In genomic region chr12:54489675-54490074, GRCm38 (mm10) we compare ENCODE assay signal across 9 mouse cellular contexts.
A peak's percentile ranks its signal among the peaks of the same experiment; 100 is the strongest.
DNase-seq lines count a peak whose midpoint lies in the region; ATAC-seq and TF ChIP-seq lines count a peak whose summit lies in the region.
"Had no signal": no experiment of that assay in that cellular context is flagged by ENCODE, and none has a peak within 500 bp of the region (broad histone marks: within the 10 kb centered on the region; RNA-seq: fewer than 3 reads in every experiment).

No protein-coding gene starts in this region.

- peak; percentile 60 for DNase-seq in MEL (ENCODE audit: low read depth, low spot score)
- peak; percentile 37 to 56 for DNase-seq in cerebellum, adult 2 months
- DNase-seq in layer of hippocampus, adult 2 months (ENCODE audit: low spot score in 2 of 2): peak; percentile 61 to 78
- peak; percentile 86 for DNase-seq in retina, embryonic 14.5 days (ENCODE audit: low spot score)
- DNase-seq in urinary bladder, postnatal 14 days (ENCODE audit: low spot score): peak; percentile 71

- TF ChIP-seq RAD21 in MEL (IDR thresholded peaks at IDR 0.05; ENCODE audit: low read depth, low read length): peak; percentile 90

- 3% methylated on average over 8 of the region's 8 CpGs for whole genome bisulfite sequencing in cerebellum, adult 2 months
- 3% methylated on average over 8 of the region's 8 CpGs for WGBS in lung, embryonic 16.5 days

- TF ChIP-seq POLR2A in MEL (IDR thresholded peaks at IDR 0.05; ENCODE audit: control insufficient read depth in 1 of 2, insufficient read depth in 1 of 2, low read depth in 1 of 2, low read length in 2 of 2, poor library complexity in 1 of 2): no peak
- no peak for TF ChIP-seq POLR2A in cerebellum, adult 2 months (IDR thresholded peaks at IDR 0.05; ENCODE audit: borderline replicate concordance, insufficient read depth, low read length)

- no peak for TF ChIP-seq EP300 in MEL (IDR thresholded peaks at IDR 0.05; ENCODE audit: low read depth in 1 of 2, low read length in 2 of 2)

- H3K79me2 ChIP-seq in MEL (ENCODE audit: control insufficient read depth, insufficient read depth, low read length, poor library complexity): no peaks in the 10 kb centered on the region

- no peak overlapping the region for H3K27ac ChIP-seq in MEL (ENCODE audit: control insufficient read depth, low read depth, low read length)
- no peak overlapping the region for H3K27ac ChIP-seq in cerebellum, adult 2 months (ENCODE audit: insufficient read depth, low read length)
- H3K27ac ChIP-seq in layer of hippocampus, adult 2 months: no peak overlapping the region
- no peak overlapping the region for H3K27ac ChIP-seq in lung, embryonic 16.5 days (ENCODE audit: low read length)
- H3K27ac ChIP-seq: midbrain, embryonic 12.5 days had no signal

- no peak overlapping the region for H3K9ac ChIP-seq in MEL (ENCODE audit: control insufficient read depth, low read depth, low read length, poor library complexity, severe bottlenecking)
- H3K9ac ChIP-seq in lung, embryonic 16.5 days (ENCODE audit: low read length): no peak overlapping the region
- H3K9ac ChIP-seq: midbrain, embryonic 12.5 days had no signal

- H3K9me3 ChIP-seq in MEL (replicated peaks; ENCODE audit: insufficient read depth, low read length): no peaks in the 10 kb centered on the region
- H3K9me3 ChIP-seq in lung, embryonic 16.5 days (ENCODE audit: control insufficient read depth, low read length): no peaks in the 10 kb centered on the region
- H3K9me3 ChIP-seq: midbrain, embryonic 12.5 days had no signal

- no peaks in the 10 kb centered on the region; a peak in 1 of 4 replicates for H3K36me3 ChIP-seq in MEL (ENCODE audit: control insufficient read depth in 1 of 2, insufficient read depth in 2 of 2, low read length in 2 of 2)
- no peaks in the 10 kb centered on the region for H3K36me3 ChIP-seq in lung, embryonic 16.5 days (ENCODE audit: control insufficient read depth, insufficient read depth, low read length)
- H3K36me3 ChIP-seq: midbrain, embryonic 12.5 days had no signal

- H3K4me2 ChIP-seq in lung, embryonic 16.5 days (ENCODE audit: low read depth, low read length): no peak overlapping the region
- H3K4me2 ChIP-seq: midbrain, embryonic 12.5 days had no signal

- H3K4me3 ChIP-seq in MEL (ENCODE audit: control insufficient read depth in 1 of 2, insufficient read depth in 1 of 2, low read depth in 2 of 2, low read length in 2 of 2): no peak overlapping the region
- H3K4me3 ChIP-seq in cerebellum, adult 2 months (replicated peaks; ENCODE audit: insufficient read depth, low read depth, low read length): no peak overlapping the region
- no peak overlapping the region for H3K4me3 ChIP-seq in layer of hippocampus, adult 2 months
- H3K4me3 ChIP-seq in lung, embryonic 16.5 days (ENCODE audit: low read length): no peak overlapping the region
- H3K4me3 ChIP-seq: midbrain, embryonic 12.5 days had no signal

- peak; percentile 96 for ATAC-seq in frontal cortex, adult (ENCODE audit: low TSS enrichment)
- peak; percentile 90 to 95 for ATAC-seq in hematopoietic stem cell, adult 5-6 weeks (replicated peaks in 1 of 2; ENCODE audit: insufficient read depth in 1 of 2, low FRiP score in 2 of 2, low TSS enrichment in 1 of 2, low read depth in 1 of 2, poor library complexity in 2 of 2, severe bottlenecking in 2 of 2)
- peak; percentile 62 for ATAC-seq in lung, embryonic 16.5 days (ENCODE audit: low read depth)

- no peaks in the 10 kb centered on the region; a peak in 1 of 4 replicates for H3K27me3 ChIP-seq in MEL (ENCODE audit: control insufficient read depth in 1 of 2, insufficient read depth in 2 of 2, low read length in 2 of 2)
- H3K27me3 ChIP-seq in cerebellum, adult 2 months (ENCODE audit: control insufficient read depth, insufficient read depth, low read length): no peaks in the 10 kb centered on the region
- H3K27me3 ChIP-seq in lung, embryonic 16.5 days (ENCODE audit: control insufficient read depth, insufficient read depth, low read depth, low read length): peaks cover 40% of the 10 kb centered on the region

- H3K4me1 ChIP-seq in MEL (ENCODE audit: control insufficient read depth in 1 of 2, insufficient read depth in 2 of 2, low read length in 2 of 2): no peaks in the 10 kb centered on the region
- H3K4me1 ChIP-seq in cerebellum, adult 2 months (ENCODE audit: control insufficient read depth, insufficient read depth, low read length): no peaks in the 10 kb centered on the region
- H3K4me1 ChIP-seq in lung, embryonic 16.5 days (replicated peaks; ENCODE audit: control insufficient read depth, insufficient read depth, low read length): peaks cover 4% of the 10 kb centered on the region; the same call in 1 of the 2 replicates

- peak; percentile 35 to 82 (median 63); a peak in 5 of 6 replicates for TF ChIP-seq CTCF in MEL (IDR thresholded peaks at IDR 0.05 in 2 of 3, conservative IDR thresholded peaks at IDR 0.05 in 1 of 3; ENCODE audit: control insufficient read depth in 1 of 3, insufficient read depth in 1 of 3, low read depth in 2 of 3, low read length in 3 of 3, poor library complexity in 1 of 3, severe bottlenecking in 1 of 3)
- TF ChIP-seq CTCF in cerebellum, adult 2 months (IDR thresholded peaks at IDR 0.05; ENCODE audit: borderline replicate concordance, insufficient read depth, low read depth, low read length): peak; percentile 78
- TF ChIP-seq CTCF in layer of hippocampus, adult 2 months (conservative IDR thresholded peaks at IDR 0.05): peak; percentile 96

TF ChIP-seq in MEL, 35 proteins besides CTCF, POLR2A, EP300 and RAD21:
- TF ChIP-seq TAL1 (IDR thresholded peaks at IDR 0.05; ENCODE audit: low read length) (no peak), MAFK (IDR thresholded peaks at IDR 0.05; ENCODE audit: borderline replicate concordance, low read depth, low read length) (no peak), ZC3H11A (IDR thresholded peaks at IDR 0.05; ENCODE audit: low read depth, low read length) (peak; percentile 86), TBP (IDR thresholded peaks at IDR 0.05; ENCODE audit: low read depth, low read length) (no peak), SMC3 (IDR thresholded peaks at IDR 0.05; ENCODE audit: low read depth, low read length) (peak; percentile 86), ELF1 (IDR thresholded peaks at IDR 0.05; ENCODE audit: low read depth, low read length) (no peak)
